Mouse (Mus musculus) intestine, postnatal 0 days (tissue): ENCODE measurements around the gene Gm5767. TPM values are rescaled to one million over a fixed set of nuclear protein-coding genes. Genes with fewer than 3 reads are reported as not detected.
"Not testable (repeated sequence)": the region's sequence is repeated elsewhere in the genome, so short reads cannot be mapped to it uniquely, and the experiment has no call there.

ENCODE experiments used
- ATAC-seq: fragments of 200-750 bp; cut with Nextera tagmentation; 2 replicates; pipeline ENCODE4 v1.8.0; 2017; ENCODE audit warnings: mild to moderate bottlenecking, moderate TSS enrichment, moderate library complexity
- H3K27ac ChIP-seq: fragments of 300-500 bp; sonication (generic); 2 replicates; pipeline ENCODE4 v1.5.1; 2014; ENCODE audit warnings: mild to moderate bottlenecking, low read depth, low read length, moderate library complexity
- H3K27me3 ChIP-seq: fragments of 300-500 bp; sonication (generic); replicated peaks from 2 replicates; pipeline ENCODE4 v1.6.1; 2014; ENCODE audit warnings: low read length, mixed read lengths; ENCODE audit not compliant: control insufficient read depth, insufficient read depth
- H3K36me3 ChIP-seq: fragments of 300-500 bp; sonication (generic); 2 replicates; pipeline ENCODE4 v1.6.1; 2014; ENCODE audit warnings: mild to moderate bottlenecking, moderate library complexity; ENCODE audit not compliant: control insufficient read depth, insufficient read depth
- H3K4me1 ChIP-seq: fragments of 300-500 bp; sonication (generic); replicated peaks from 2 replicates; pipeline ENCODE4 v1.6.1; 2014; ENCODE audit warnings: antibody characterized with exemption, low read length, mixed read lengths; ENCODE audit not compliant: control insufficient read depth, insufficient read depth
- H3K4me2 ChIP-seq: fragments of 300-500 bp; sonication (generic); replicated peaks from 2 replicates; pipeline ENCODE4 v1.6.1; 2014; ENCODE audit warnings: low read depth, mild to moderate bottlenecking, moderate library complexity
- H3K4me3 ChIP-seq: fragments of 300-500 bp; sonication (generic); 2 replicates; pipeline ENCODE4 v1.5.1; 2014; ENCODE audit warnings: low read depth, low read length
- H3K9ac ChIP-seq: fragments of 300-500 bp; sonication (generic); 2 replicates; pipeline ENCODE4 v1.6.1; 2014; ENCODE audit warnings: mild to moderate bottlenecking, low read depth, low read length
- H3K9me3 ChIP-seq: fragments of 300-500 bp; sonication (generic); 2 replicates; pipeline ENCODE4 v1.6.1; 2016; ENCODE audit warnings: mixed run types; ENCODE audit not compliant: control insufficient read depth
- CTCF ChIP-seq: sonication (generic); IDR thresholded peaks from 2 replicates; pipeline ENCODE4 v1.5.1; 2016; ENCODE audit warnings: low read depth, mild to moderate bottlenecking, control low read depth, antibody characterized with exemption, moderate library complexity
- WGBS: fragments of 180-500 bp; shearing (Covaris S2); extraction: QIAGEN DNeasy Blood & Tissue Kit; methylation state at CpG from one replicate; pipeline ENCODE4 v1.1.7; 2014; 5-methylcytosine and 5-hydroxymethylcytosine counted together
- polyA plus RNA-seq: library from polyadenylated mRNA; unstranded; fragments of >200 nt; fragmentation: Nextera tagmentation; extraction: Ambion mirVana; gene quantifications from 2 replicates; pipeline ENCODE4 v1.2.1, GENCODE M21; 2015

Gm5767 gene
- polyA plus RNA-seq, 1 experiment from 2014 or later, result 0.22 TPM

- H3K4me2 ChIP-seq, result no peak overlapping the region
- no peak for ATAC-seq
- H3K36me3 ChIP-seq, result no peaks in the 10 kb centered on the region; the same call in 1 of the 2 replicates
- 81% methylated on average over 5 of the region's 5 CpGs for WGBS
- no peaks in the 10 kb centered on the region for H3K27me3 ChIP-seq
- TF ChIP-seq CTCF, result no peak
- H3K4me3 ChIP-seq, result no peak overlapping the region
- no peak overlapping the region for H3K9ac ChIP-seq
- H3K9me3 ChIP-seq, result no peaks in the 10 kb centered on the region
- no peaks in the 10 kb centered on the region for H3K4me1 ChIP-seq
- no peak overlapping the region for H3K27ac ChIP-seq
Measured at GRCm38 (mm10) chr16:8728111-8728748, 47.7 kb downstream of the Gm5767 start.

- Histone ChIP-seq H3K9me3 (no peaks in the 10 kb centered on the region), H3K4me1 (peaks cover 8% of the 10 kb centered on the region; the same call in 1 of the 2 replicates), H3K27me3 (no peaks in the 10 kb centered on the region), H3K9ac (no peak overlapping the region), H3K4me3 (no peak overlapping the region), H3K36me3 (no peaks in the 10 kb centered on the region; the same call in 1 of the 2 replicates), H3K27ac (no peak overlapping the region), H3K4me2 (no peak overlapping the region)
- no peak for TF ChIP-seq CTCF
- no peak for ATAC-seq
- whole genome bisulfite sequencing, result 73% methylated on average over 7 of the region's 7 CpGs
Measured at GRCm38 (mm10) chr16:8731630-8732029, 51.1 kb downstream of the Gm5767 start.

GRCm38 (mm10) chr16:8732450-8732849 is 51.9 kb downstream of the Gm5767 start:
- not testable (repeated sequence) for H3K36me3 ChIP-seq, H3K27ac ChIP-seq, ATAC-seq, H3K4me3 ChIP-seq, H3K9ac ChIP-seq, H3K27me3 ChIP-seq, H3K4me2 ChIP-seq, H3K9me3 ChIP-seq
- peaks cover 13% of the 10 kb centered on the region; the same call in 1 of the 2 replicates for H3K4me1 ChIP-seq
- WGBS, result 86% methylated on average over 3 of the region's 4 CpGs

Other genes with a start within 250 kb of the Gm5767 start
- 12.3 and 14.8 TPM in 2 replicates for gene Mettl22, start 210.0 kb upstream of the Gm5767 start, polyA plus RNA-seq
- 30.8 and 31.0 TPM in 2 replicates for gene Abat, start 167.3 kb upstream of the Gm5767 start, polyA plus RNA-seq
- 116 and 120 TPM in 2 replicates for gene Pmm2, start 43.1 kb upstream of the Gm5767 start, polyA plus RNA-seq
- 9.1 and 9.8 TPM in 2 replicates for gene Tmem186, start 43.1 kb upstream of the Gm5767 start, polyA plus RNA-seq
- 40.1 and 43.9 TPM in 2 replicates for gene Carhsp1, start 8.6 kb upstream of the Gm5767 start, polyA plus RNA-seq
- gene Usp7, start 111.5 kb downstream of the Gm5767 start, polyA plus RNA-seq, result 16.3 and 19.7 TPM in 2 replicates
- 14.3 and 15.1 TPM in 2 replicates for gene 1810013L24Rik, start 149.3 kb downstream of the Gm5767 start, polyA plus RNA-seq